Mouse (Mus musculus): ENCODE measurements around the gene Slc2a2. TPM values are rescaled to one million over a fixed set of nuclear protein-coding genes. Genes with fewer than 3 reads are reported as not detected.

Gene Slc2a2
- polyA plus RNA-seq, 1 experiment from 2014 or later, result 0.37 TPM

GRCm38 (mm10) chr3:28721218-28721617, 23.5 kb downstream of the Slc2a2 start:
- no peak overlapping the region for H3K27ac ChIP-seq (ENCODE audit: low read depth, low read length)
- peaks cover 3% of the 10 kb centered on the region; the same call in 1 of the 2 replicates for H3K4me1 ChIP-seq (ENCODE audit: control insufficient read depth, insufficient read depth, low read length)
- no peaks in the 10 kb centered on the region for H3K27me3 ChIP-seq (ENCODE audit: control insufficient read depth, insufficient read depth, low read length)
- H3K4me3 ChIP-seq (ENCODE audit: low read depth, low read length), result no peak overlapping the region
- WGBS (ENCODE audit: insufficient replicate concordance), result 70% methylated on average over 5 of the region's 5 CpGs
- H3K9ac ChIP-seq (ENCODE audit: low read depth, low read length), result no peak overlapping the region
- H3K9me3 ChIP-seq (replicated peaks; ENCODE audit: control insufficient read depth, low read length), result no peaks in the 10 kb centered on the region
- H3K4me2 ChIP-seq, result no peak overlapping the region
- no peaks in the 10 kb centered on the region for H3K36me3 ChIP-seq (ENCODE audit: control insufficient read depth, insufficient read depth, low read length)
- ATAC-seq (replicated peaks; ENCODE audit: insufficient number of reproducible peaks, low FRiP score, low TSS enrichment), result no peak

DNA sequence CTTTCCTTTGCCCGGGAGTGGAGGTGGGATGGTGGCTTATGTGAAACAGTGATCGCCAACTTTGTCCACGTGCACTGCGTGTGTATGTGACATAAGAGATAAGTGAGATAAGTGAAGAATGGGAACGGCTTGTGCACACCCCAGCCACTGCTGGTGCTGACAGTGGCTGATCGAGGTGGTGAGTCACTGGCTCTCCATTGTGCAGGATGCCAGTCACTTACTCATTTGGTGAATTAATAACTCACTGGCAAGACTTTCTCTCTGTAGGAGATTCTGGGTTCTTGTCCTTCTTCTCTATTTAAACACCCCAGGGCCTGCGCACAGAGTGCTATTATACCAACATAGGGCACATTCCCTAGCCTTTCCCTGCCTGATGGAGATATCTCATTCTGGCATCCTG, 24.1 kb downstream of the Slc2a2 start:
- 43% methylated on average over 7 of the region's 7 CpGs for WGBS (ENCODE audit: insufficient replicate concordance)
- H3K27ac ChIP-seq (ENCODE audit: low read depth, low read length), result no peak overlapping the region
- H3K4me3 ChIP-seq (ENCODE audit: low read depth, low read length), result no peak overlapping the region
- ATAC-seq (replicated peaks; ENCODE audit: insufficient number of reproducible peaks, low FRiP score, low TSS enrichment), result no peak
- H3K4me2 ChIP-seq, result no peak overlapping the region
- no peaks in the 10 kb centered on the region for H3K9me3 ChIP-seq (replicated peaks; ENCODE audit: control insufficient read depth, low read length)
- H3K27me3 ChIP-seq (ENCODE audit: control insufficient read depth, insufficient read depth, low read length), result no peaks in the 10 kb centered on the region
- peaks cover 3% of the 10 kb centered on the region; the same call in 1 of the 2 replicates for H3K4me1 ChIP-seq (ENCODE audit: control insufficient read depth, insufficient read depth, low read length)
- H3K9ac ChIP-seq (ENCODE audit: low read depth, low read length), result no peak overlapping the region
- no peaks in the 10 kb centered on the region for H3K36me3 ChIP-seq (ENCODE audit: control insufficient read depth, insufficient read depth, low read length)

GRCm38 (mm10) chr3:28722531-28722930, 24.8 kb downstream of the Slc2a2 start:
- Histone ChIP-seq H3K4me2 (no peak overlapping the region), H3K9me3 (replicated peaks; ENCODE audit: control insufficient read depth, low read length) (no peaks in the 10 kb centered on the region), H3K27me3 (ENCODE audit: control insufficient read depth, insufficient read depth, low read length) (no peaks in the 10 kb centered on the region), H3K27ac (ENCODE audit: low read depth, low read length) (no peak overlapping the region), H3K4me1 (ENCODE audit: control insufficient read depth, insufficient read depth, low read length) (peaks cover 3% of the 10 kb centered on the region; the same call in 1 of the 2 replicates), H3K4me3 (ENCODE audit: low read depth, low read length) (no peak overlapping the region), H3K9ac (ENCODE audit: low read depth, low read length) (no peak overlapping the region), H3K36me3 (ENCODE audit: control insufficient read depth, insufficient read depth, low read length) (no peaks in the 10 kb centered on the region)
- ATAC-seq (replicated peaks; ENCODE audit: insufficient number of reproducible peaks, low FRiP score, low TSS enrichment), result no peak

DNA sequence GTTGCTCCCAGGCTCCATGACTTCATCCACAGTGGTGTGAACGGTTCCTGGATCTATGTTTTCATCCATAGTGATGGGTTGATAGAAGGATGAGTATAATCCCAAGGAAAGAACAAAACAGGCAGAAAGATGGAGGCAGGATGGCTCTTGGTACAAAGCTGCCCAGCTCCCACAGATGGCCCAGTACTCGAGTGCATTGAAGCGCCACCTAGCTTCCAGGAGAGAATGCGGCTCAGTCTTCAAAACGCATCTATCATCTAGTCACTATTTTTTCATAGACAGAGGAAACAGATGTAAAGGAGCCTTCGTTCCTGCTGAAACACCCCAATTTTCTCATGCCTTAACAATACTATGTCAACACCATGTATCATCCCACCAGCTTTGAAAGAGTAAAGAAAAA, 25.8 kb downstream of the Slc2a2 start:
- H3K9ac ChIP-seq (ENCODE audit: low read depth, low read length), result no peak overlapping the region
- H3K27ac ChIP-seq (ENCODE audit: low read depth, low read length), result no peak overlapping the region
- H3K36me3 ChIP-seq (ENCODE audit: control insufficient read depth, insufficient read depth, low read length), result no peaks in the 10 kb centered on the region
- WGBS (ENCODE audit: insufficient replicate concordance), result 58% methylated on average over 6 of the region's 6 CpGs
- ATAC-seq (replicated peaks; ENCODE audit: insufficient number of reproducible peaks, low FRiP score, low TSS enrichment), result no peak
- H3K4me1 ChIP-seq (ENCODE audit: control insufficient read depth, insufficient read depth, low read length), result peaks cover 3% of the 10 kb centered on the region; the same call in 1 of the 2 replicates
- H3K9me3 ChIP-seq (replicated peaks; ENCODE audit: control insufficient read depth, low read length), result no peaks in the 10 kb centered on the region
- no peaks in the 10 kb centered on the region for H3K27me3 ChIP-seq (ENCODE audit: control insufficient read depth, insufficient read depth, low read length)
- no peak overlapping the region for H3K4me3 ChIP-seq (ENCODE audit: low read depth, low read length)
- H3K4me2 ChIP-seq, result no peak overlapping the region

DNA sequence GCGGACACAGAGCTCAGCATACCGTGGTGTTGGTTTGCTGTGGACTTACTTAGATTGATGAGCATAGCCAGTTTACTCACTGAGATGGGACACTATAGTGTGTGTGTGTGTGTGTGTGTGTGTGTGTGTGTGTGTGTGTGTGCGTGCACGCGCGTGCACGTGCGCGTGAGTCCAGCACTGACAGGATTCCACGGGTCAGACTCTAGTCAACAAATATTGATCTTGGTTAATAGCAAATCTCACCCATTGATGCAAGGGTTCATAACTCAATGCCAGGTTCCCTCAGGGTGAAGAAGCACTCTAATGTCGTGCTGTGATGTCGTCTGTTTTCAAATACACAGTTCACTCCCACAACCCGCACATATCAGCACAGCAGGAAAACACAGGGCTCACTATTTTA, 27.5 kb downstream of the Slc2a2 start:
- H3K4me3 ChIP-seq (ENCODE audit: low read depth, low read length), result no peak overlapping the region
- H3K4me2 ChIP-seq, result no peak overlapping the region
- ATAC-seq (replicated peaks; ENCODE audit: insufficient number of reproducible peaks, low FRiP score, low TSS enrichment), result no peak
- no peak overlapping the region for H3K9ac ChIP-seq (ENCODE audit: low read depth, low read length)
- H3K27me3 ChIP-seq (ENCODE audit: control insufficient read depth, insufficient read depth, low read length), result no peaks in the 10 kb centered on the region
- H3K36me3 ChIP-seq (ENCODE audit: control insufficient read depth, insufficient read depth, low read length), result no peaks in the 10 kb centered on the region
- 92% methylated on average over 13 of the region's 13 CpGs for WGBS (ENCODE audit: insufficient replicate concordance)
- peaks cover 3% of the 10 kb centered on the region; the same call in 1 of the 2 replicates for H3K4me1 ChIP-seq (ENCODE audit: control insufficient read depth, insufficient read depth, low read length)
- no peaks in the 10 kb centered on the region for H3K9me3 ChIP-seq (replicated peaks; ENCODE audit: control insufficient read depth, low read length)
- H3K27ac ChIP-seq (ENCODE audit: low read depth, low read length), result no peak overlapping the region

DNA sequence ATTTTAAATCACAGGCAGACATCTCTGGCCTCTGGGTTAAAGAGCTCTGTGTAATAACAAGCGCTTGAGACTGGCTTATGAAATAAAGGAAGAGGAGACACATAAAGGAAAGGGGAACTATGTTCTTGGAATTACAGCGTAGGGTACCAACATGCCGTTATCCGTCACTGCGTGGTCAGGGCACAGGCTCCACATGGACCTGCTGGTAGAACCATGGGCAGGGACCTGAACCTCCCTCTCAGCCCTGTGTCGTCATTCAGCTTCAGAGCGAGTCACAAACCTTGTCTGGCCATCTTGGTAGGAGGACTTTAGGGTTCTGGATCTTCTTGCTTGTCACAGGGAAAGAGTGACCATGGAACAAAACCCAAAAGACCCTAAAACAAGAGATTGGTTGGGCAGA, 28.7 kb downstream of the Slc2a2 start:
- Histone ChIP-seq H3K9ac (ENCODE audit: low read depth, low read length) (no peak overlapping the region), H3K27me3 (ENCODE audit: control insufficient read depth, insufficient read depth, low read length) (no peaks in the 10 kb centered on the region), H3K27ac (ENCODE audit: low read depth, low read length) (no peak overlapping the region), H3K4me2 (no peak overlapping the region), H3K9me3 (replicated peaks; ENCODE audit: control insufficient read depth, low read length) (no peaks in the 10 kb centered on the region), H3K4me1 (ENCODE audit: control insufficient read depth, insufficient read depth, low read length) (peaks cover 3% of the 10 kb centered on the region; the same call in 1 of the 2 replicates), H3K36me3 (ENCODE audit: control insufficient read depth, insufficient read depth, low read length) (no peaks in the 10 kb centered on the region), H3K4me3 (ENCODE audit: low read depth, low read length) (no peak overlapping the region)
- WGBS (ENCODE audit: insufficient replicate concordance), result 89% methylated on average over 7 of the region's 7 CpGs
- no peak for ATAC-seq (replicated peaks; ENCODE audit: insufficient number of reproducible peaks, low FRiP score, low TSS enrichment)

DNA sequence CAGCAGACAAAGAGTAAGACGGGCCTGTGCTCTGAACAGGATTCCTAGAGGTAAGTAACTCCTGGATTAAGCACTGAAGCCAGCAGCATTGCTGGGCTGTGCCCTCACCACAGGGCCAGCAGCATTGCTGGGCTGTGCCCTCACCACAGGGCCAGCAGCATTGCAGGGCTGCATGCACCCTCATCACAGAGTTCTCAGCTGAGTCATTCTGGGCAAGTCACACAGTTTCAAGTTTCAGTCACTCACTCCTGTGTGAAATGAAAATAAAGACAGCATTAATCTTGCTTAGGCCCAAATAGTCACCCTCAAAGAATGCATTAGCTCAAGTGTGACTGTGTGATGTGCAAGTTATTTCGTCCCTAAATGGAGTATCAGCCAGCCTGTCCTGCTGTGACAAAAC, 37.0 kb downstream of the Slc2a2 start:
- ATAC-seq (replicated peaks; ENCODE audit: insufficient number of reproducible peaks, low FRiP score, low TSS enrichment), result no peak
- 64% methylated on average over 2 of the region's 2 CpGs for WGBS (ENCODE audit: insufficient replicate concordance)
- Histone ChIP-seq H3K36me3 (ENCODE audit: control insufficient read depth, insufficient read depth, low read length) (no peaks in the 10 kb centered on the region), H3K9ac (ENCODE audit: low read depth, low read length) (no peak overlapping the region), H3K4me3 (ENCODE audit: low read depth, low read length) (no peak overlapping the region), H3K27me3 (ENCODE audit: control insufficient read depth, insufficient read depth, low read length) (no peaks in the 10 kb centered on the region), H3K27ac (ENCODE audit: low read depth, low read length) (no peak overlapping the region), H3K4me1 (ENCODE audit: control insufficient read depth, insufficient read depth, low read length) (no peaks in the 10 kb centered on the region), H3K9me3 (replicated peaks; ENCODE audit: control insufficient read depth, low read length) (no peaks in the 10 kb centered on the region), H3K4me2 (no peak overlapping the region)

- no peaks in the 10 kb centered on the region for H3K9me3 ChIP-seq (replicated peaks; ENCODE audit: control insufficient read depth, low read length)
- ATAC-seq (replicated peaks; ENCODE audit: insufficient number of reproducible peaks, low FRiP score, low TSS enrichment), result no peak
- H3K27me3 ChIP-seq (ENCODE audit: control insufficient read depth, insufficient read depth, low read length), result no peaks in the 10 kb centered on the region
- H3K4me3 ChIP-seq (ENCODE audit: low read depth, low read length), result no peak overlapping the region
- no peak overlapping the region for H3K4me2 ChIP-seq
- H3K27ac ChIP-seq (ENCODE audit: low read depth, low read length), result no peak overlapping the region
- H3K9ac ChIP-seq (ENCODE audit: low read depth, low read length), result no peak overlapping the region
- no peaks in the 10 kb centered on the region for H3K36me3 ChIP-seq (ENCODE audit: control insufficient read depth, insufficient read depth, low read length)
- no peaks in the 10 kb centered on the region for H3K4me1 ChIP-seq (ENCODE audit: control insufficient read depth, insufficient read depth, low read length)
- 52% methylated on average over 2 of the region's 2 CpGs for WGBS (ENCODE audit: insufficient replicate concordance)
Measured at GRCm38 (mm10) chr3:28736981-28737380, 39.3 kb downstream of the Slc2a2 start.

DNA sequence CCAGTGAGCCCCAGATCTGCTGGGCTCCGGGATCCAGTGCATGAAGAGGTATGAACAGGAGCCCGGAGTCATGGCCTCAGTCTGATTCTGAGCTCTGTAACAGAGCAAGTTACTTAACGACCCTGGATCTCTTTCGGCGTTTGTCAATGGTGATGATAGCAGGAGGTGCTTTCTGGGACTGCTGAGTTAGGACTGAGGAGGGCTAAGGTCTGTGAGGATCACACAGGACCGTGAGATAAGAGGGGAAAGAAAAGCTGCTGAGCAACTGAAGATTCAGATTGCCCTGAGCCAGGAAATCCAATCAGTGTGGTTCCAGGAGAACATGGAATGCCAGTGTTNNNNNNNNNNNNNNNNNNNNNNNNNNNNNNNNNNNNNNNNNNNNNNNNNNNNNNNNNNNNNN, 42.6 kb downstream of the Slc2a2 start:
- Histone ChIP-seq H3K9me3 (replicated peaks; ENCODE audit: control insufficient read depth, low read length) (no peaks in the 10 kb centered on the region), H3K9ac (ENCODE audit: low read depth, low read length) (no peak overlapping the region), H3K4me1 (ENCODE audit: control insufficient read depth, insufficient read depth, low read length) (no peaks in the 10 kb centered on the region), H3K4me3 (ENCODE audit: low read depth, low read length) (no peak overlapping the region), H3K27ac (ENCODE audit: low read depth, low read length) (no peak overlapping the region), H3K4me2 (no peak overlapping the region), H3K27me3 (ENCODE audit: control insufficient read depth, insufficient read depth, low read length) (no peaks in the 10 kb centered on the region; the same call in 1 of the 2 replicates), H3K36me3 (ENCODE audit: control insufficient read depth, insufficient read depth, low read length) (no peaks in the 10 kb centered on the region)
- ATAC-seq (replicated peaks; ENCODE audit: insufficient number of reproducible peaks, low FRiP score, low TSS enrichment), result no peak
- WGBS (ENCODE audit: insufficient replicate concordance), result 13% methylated on average over 6 of the region's 6 CpGs

All from heart, embryonic 11.5 days (tissue).